Mouse (Mus musculus) liver, embryonic 14.5 days (tissue): ENCODE data around the gene Cep44.

Experiments
- CTCF ChIP-seq: IDR thresholded peaks from 2 replicates; pipeline ENCODE4 v1.5.1; 2016; ENCODE audit warnings: antibody characterized with exemption, low read depth, control low read depth
- EP300 ChIP-seq: IDR thresholded peaks from 2 replicates; pipeline ENCODE4 v1.6.1; 2016; ENCODE audit warnings: antibody characterized with exemption, low read depth

DNA sequence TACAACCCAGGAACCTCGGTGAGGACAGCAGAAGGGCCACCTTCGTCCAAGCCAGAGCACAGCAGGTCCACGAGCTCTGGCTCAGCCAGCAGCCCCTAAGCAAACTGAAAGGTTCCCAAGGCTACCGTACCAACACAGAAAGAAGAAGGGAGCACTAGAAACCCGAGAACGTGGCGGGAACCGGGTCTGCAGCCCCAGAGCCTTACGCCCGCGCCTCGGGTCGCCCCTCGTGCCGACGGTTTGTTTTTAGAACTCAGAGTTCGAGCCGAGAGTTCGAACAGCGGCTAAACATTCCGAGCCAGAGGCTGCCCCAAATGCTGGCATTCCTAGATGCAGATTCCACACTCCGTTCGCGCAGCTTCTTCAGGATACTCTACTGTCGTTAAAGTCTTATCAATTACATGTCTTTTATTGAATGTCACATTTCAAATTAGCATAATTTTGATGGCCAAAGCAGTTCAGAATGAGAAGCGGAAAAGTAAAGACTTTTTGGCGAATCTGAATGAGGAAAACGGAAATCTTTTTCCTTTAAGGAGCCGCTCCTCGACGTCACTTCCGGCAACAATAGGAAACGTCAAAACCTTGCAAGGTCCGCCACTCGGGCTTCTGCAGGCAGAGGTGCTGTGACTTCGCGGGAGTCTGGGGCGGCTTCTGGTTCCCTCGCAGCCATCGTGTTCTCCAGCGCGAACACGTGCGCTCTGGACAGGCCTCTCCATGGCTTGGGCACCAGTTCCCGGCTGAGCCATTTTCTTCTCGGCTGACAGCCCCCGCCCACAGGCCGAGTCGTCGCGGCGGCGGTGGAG, at the start of gene Cep44, which contains the start of gene Fbxo8:
- no peak for TF ChIP-seq CTCF
- TF ChIP-seq EP300: peak; percentile 45; the same call in 1 of the 2 replicates
